In genomic region chr4:150769043-150769442, GRCm38 (mm10) we compare ENCODE assay signal across 14 mouse cellular contexts.
DNase-seq lines count a peak whose midpoint lies in the region; ATAC-seq lines count a peak whose summit lies in the region.
"Had no signal": no experiment of that assay in that cellular context is flagged by ENCODE, and none has a peak within 500 bp of the region (broad histone marks: within the 10 kb centered on the region; RNA-seq: fewer than 3 reads in every experiment).

No protein-coding gene starts in this region.

- peaks cover 22% of the 10 kb centered on the region for H3K4me1 ChIP-seq in heart, embryonic 10.5 days
- peaks cover 4% of the 10 kb centered on the region; the same call in 1 of the 2 replicates for H3K4me1 ChIP-seq in lung, embryonic 16.5 days (replicated peaks; ENCODE audit: control insufficient read depth, insufficient read depth, low read length)
- peaks cover 14% of the 10 kb centered on the region for H3K4me1 ChIP-seq in limb, embryonic 10.5 days
- H3K4me1 ChIP-seq: liver, embryonic 15.5 days; midbrain, embryonic 12.5 days had no signal

- no peak overlapping the region for H3K4me2 ChIP-seq in lung, embryonic 16.5 days (ENCODE audit: low read depth, low read length)
- H3K4me2 ChIP-seq: liver, embryonic 15.5 days; midbrain, embryonic 12.5 days had no signal

- H3K9me3 ChIP-seq in heart, embryonic 10.5 days: peaks cover 3% of the 10 kb centered on the region
- H3K9me3 ChIP-seq in lung, embryonic 16.5 days (ENCODE audit: control insufficient read depth, low read length): peaks cover 4% of the 10 kb centered on the region
- no peaks in the 10 kb centered on the region for H3K9me3 ChIP-seq in limb, embryonic 10.5 days (replicated peaks)
- H3K9me3 ChIP-seq: liver, embryonic 15.5 days; midbrain, embryonic 12.5 days had no signal

- no peak overlapping the region for H3K9ac ChIP-seq in lung, embryonic 16.5 days (ENCODE audit: low read length)
- H3K9ac ChIP-seq: forebrain, postnatal 0 days; liver, embryonic 15.5 days; midbrain, embryonic 12.5 days had no signal

- H3K36me3 ChIP-seq in heart, embryonic 10.5 days: 0 out of 2 replicates have a peak, but pooled peaks cover 3% of the 10 kb centered on the region
- H3K36me3 ChIP-seq in lung, embryonic 16.5 days (ENCODE audit: control insufficient read depth, insufficient read depth, low read length): no peaks in the 10 kb centered on the region
- no peaks in the 10 kb centered on the region for H3K36me3 ChIP-seq in limb, embryonic 10.5 days
- H3K36me3 ChIP-seq: liver, embryonic 15.5 days; midbrain, embryonic 12.5 days had no signal

- H3K27ac ChIP-seq in heart, embryonic 10.5 days: peak overlapping the region; percentile 59; the same call in 1 of the 2 replicates
- H3K27ac ChIP-seq in lung, embryonic 16.5 days (ENCODE audit: low read length): no peak overlapping the region
- H3K27ac ChIP-seq in limb, embryonic 10.5 days: 0 out of 2 replicates have a peak overlapping the region, but pooled peaks have one; percentile 1
- H3K27ac ChIP-seq: liver, embryonic 15.5 days; midbrain, embryonic 12.5 days had no signal

- no peak for DNase-seq in heart, embryonic 10.5 days (ENCODE audit: low spot score)
- DNase-seq in heart, postnatal 4 days: no peak
- no peak for DNase-seq in lung, postnatal 10 days
- DNase-seq in limb, embryonic 10.5 days (ENCODE audit: low spot score): no peak
- DNase-seq in layer of hippocampus, postnatal 10 days (ENCODE audit: low spot score in 2 of 2): no peak
- DNase-seq in left cerebral cortex, postnatal 4 days: no peak
- DNase-seq in cerebellum, postnatal 4 days (ENCODE audit: low spot score in 2 of 2): no peak
- DNase-seq: adrenal gland, adult 2 months; B cell, adult 2 months; forebrain, postnatal 0 days; heart, adult 18-20 months had no signal

- H3K4me3 ChIP-seq in heart, embryonic 10.5 days: no peak overlapping the region
- H3K4me3 ChIP-seq in lung, embryonic 16.5 days (ENCODE audit: low read length): no peak overlapping the region
- H3K4me3 ChIP-seq in limb, embryonic 10.5 days: no peak overlapping the region
- H3K4me3 ChIP-seq: liver, embryonic 15.5 days; midbrain, embryonic 12.5 days had no signal

- peak; percentile 37; the same call in 1 of the 2 replicates for ATAC-seq in lung, embryonic 16.5 days (ENCODE audit: low read depth)
- ATAC-seq: forebrain, postnatal 0 days had no signal

- intact Hi-C loops in left cerebral cortex, postnatal 4 days (cut with DNase I): no loop called here

- WGBS in heart, embryonic 10.5 days: 45% methylated on average over 7 of the region's 7 CpGs
- WGBS in lung, embryonic 16.5 days: 22% methylated on average over 7 of the region's 7 CpGs
- 62% methylated on average over 7 of the region's 7 CpGs for WGBS in limb, embryonic 10.5 days

- no peaks in the 10 kb centered on the region for H3K27me3 ChIP-seq in heart, embryonic 10.5 days (ENCODE audit: insufficient read depth, poor library complexity, severe bottlenecking)
- no peaks in the 10 kb centered on the region for H3K27me3 ChIP-seq in lung, embryonic 16.5 days (ENCODE audit: control insufficient read depth, insufficient read depth, low read depth, low read length)
- H3K27me3 ChIP-seq in limb, embryonic 10.5 days (ENCODE audit: low read depth, poor library complexity, severe bottlenecking): no peaks in the 10 kb centered on the region
- H3K27me3 ChIP-seq: liver, embryonic 15.5 days; midbrain, embryonic 12.5 days had no signal
